Mouse (Mus musculus) spleen, postnatal 4 days (tissue): ENCODE results near the gene Ifrd2.

ENCODE experiments used
- DNase-seq, 2 experiments: peaks; one replicate each; pipeline ENCODE4 v3.0.0; 2022; ENCODE audit warnings: low spot score in 2 of 2

Gene Ifrd2

GRCm38 (mm10) chr9:107586974-107587832, at the start of gene Ifrd2:
Gene Ifrd2 (plus strand): TSS chr9:107587642.
- peak; percentile 97 to 98 for DNase-seq

GRCm38 (mm10) chr9:107538231-107538630, 49.2 kb upstream of the Ifrd2 start:
- DNase-seq = no peak

- no peak for DNase-seq
Observed at GRCm38 (mm10) chr9:107538711-107539110, 48.7 kb upstream of the Ifrd2 start.

GRCm38 (mm10) chr9:107539940-107540339, 47.5 kb upstream of the Ifrd2 start:
- DNase-seq = no peak

GRCm38 (mm10) chr9:107540420-107540819, 47.0 kb upstream of the Ifrd2 start:
- no peak for DNase-seq

GRCm38 (mm10) chr9:107541005-107541404, 46.4 kb upstream of the Ifrd2 start:
- no peak for DNase-seq

- peak; percentile 89 to 92 for DNase-seq
Observed at GRCm38 (mm10) chr9:107541474-107542351, 45.7 kb upstream of the Ifrd2 start, which contains the start of the genes Cyb561d2 and Nprl2. Gene Cyb561d2 (minus strand): TSS chr9:107542193. Gene Nprl2 (plus strand): TSS chr9:107542226.

DNA sequence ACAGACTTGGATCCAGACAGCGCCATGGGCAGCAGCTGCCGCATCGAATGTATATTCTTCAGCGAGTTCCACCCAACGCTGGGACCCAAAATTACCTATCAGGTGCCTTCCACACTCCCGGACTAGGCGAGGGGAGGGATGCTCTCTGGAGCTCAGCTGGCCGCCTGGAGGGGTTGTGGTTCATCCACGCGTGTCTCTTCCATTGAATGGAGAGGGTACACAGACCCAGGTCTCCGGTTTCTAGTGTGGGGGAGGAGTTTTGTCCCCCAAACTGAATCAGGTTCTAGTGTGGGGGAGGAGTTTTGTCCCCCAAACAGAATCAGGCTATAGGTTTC, 45.1 kb upstream of the Ifrd2 start:
- no peak for DNase-seq

- no peak for DNase-seq
Observed at GRCm38 (mm10) chr9:107542721-107543120, 44.7 kb upstream of the Ifrd2 start.

DNA sequence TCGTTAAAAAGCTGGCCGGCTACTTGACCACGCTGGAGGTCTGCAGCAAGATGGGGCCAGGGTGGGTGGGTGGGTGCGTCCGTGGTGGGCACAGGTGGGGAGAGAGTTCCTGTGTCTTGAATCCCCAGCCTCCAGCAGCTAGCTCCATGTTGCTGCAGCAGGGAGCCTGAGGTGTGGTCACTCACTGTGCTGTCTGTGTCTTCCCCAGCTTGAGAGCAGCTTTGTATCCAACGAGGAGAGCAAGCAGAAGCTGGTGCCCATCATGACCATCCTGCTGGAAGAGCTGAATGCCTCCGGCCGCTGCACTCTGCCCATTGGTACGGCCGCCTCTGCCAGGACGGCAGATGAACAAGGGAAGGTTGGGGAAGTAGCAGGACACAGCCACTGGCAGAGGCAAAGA, 44.1 kb upstream of the Ifrd2 start:
- no peak for DNase-seq

DNA sequence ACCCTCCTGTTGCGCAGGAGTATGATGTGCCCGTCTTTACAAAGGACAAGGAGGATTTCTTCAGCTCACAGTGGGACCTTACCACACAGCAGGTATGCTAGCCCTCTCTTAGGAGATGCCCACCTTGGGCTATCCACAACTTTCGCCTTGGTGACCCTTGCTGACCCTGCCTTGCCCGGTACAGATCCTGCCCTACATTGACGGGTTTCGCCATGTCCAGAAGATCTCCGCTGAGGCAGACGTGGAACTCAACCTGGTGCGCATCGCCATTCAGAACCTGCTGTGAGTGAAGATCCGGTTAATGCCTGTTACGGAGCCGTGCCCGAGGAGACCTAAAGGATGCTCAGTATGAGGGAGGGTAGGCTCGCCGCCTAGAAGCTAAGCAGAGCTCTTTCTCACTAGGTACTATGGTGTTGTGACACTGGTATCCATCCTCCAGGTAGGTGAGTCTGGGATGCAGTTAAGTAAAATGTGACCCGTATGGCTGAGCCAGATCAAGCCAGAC, 43.2 kb upstream of the Ifrd2 start:
- DNase-seq = no peak

DNA sequence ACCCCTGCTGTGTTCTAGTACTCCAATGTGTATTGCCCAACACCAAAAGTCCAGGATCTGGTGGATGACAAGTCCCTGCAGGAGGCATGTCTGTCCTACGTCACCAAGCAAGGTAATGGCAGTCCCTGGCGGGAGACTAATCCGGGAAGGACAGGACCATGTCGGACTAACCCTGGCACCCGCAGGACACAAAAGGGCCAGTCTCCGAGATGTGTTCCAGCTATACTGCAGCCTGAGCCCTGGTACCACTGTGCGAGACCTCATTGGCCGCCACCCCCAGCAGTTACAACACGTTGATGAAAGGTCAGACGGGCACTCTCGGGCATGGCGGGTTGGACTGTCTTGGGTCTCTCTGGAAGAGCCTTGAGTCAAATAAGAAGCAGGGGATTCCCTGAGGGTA, 42.7 kb upstream of the Ifrd2 start:
- no peak for DNase-seq

- no peak for DNase-seq
Observed at GRCm38 (mm10) chr9:107545199-107545598, 42.2 kb upstream of the Ifrd2 start.

DNA sequence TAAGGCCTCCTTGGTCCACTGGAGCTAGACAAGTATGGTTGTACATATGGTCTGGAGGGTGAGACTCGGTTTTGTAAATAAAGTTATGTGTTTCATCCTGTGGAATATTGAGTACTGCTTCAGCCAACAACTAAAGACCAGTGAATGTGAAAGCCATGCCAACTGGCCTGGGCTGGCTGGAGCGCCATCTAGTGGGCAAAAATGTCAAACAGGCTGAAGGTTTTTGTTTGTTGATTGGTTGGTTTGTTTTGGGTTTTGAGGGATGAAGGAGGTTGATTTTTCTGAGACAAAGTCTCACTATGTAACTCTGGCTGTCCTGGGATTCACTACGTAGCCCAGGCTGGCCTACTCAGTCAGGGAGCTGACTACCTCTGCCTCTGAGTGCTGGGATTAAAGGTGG, 41.8 kb upstream of the Ifrd2 start:
- peak; percentile 79 to 95 for DNase-seq

GRCm38 (mm10) chr9:107547026-107547425, 40.4 kb upstream of the Ifrd2 start, which contains the start of gene Zmynd10:
Gene Zmynd10 (plus strand): TSS chr9:107547298.
- DNase-seq = peak; percentile 85 to 90

GRCm38 (mm10) chr9:107547957-107548356, 39.5 kb upstream of the Ifrd2 start:
- no peak for DNase-seq

DNA sequence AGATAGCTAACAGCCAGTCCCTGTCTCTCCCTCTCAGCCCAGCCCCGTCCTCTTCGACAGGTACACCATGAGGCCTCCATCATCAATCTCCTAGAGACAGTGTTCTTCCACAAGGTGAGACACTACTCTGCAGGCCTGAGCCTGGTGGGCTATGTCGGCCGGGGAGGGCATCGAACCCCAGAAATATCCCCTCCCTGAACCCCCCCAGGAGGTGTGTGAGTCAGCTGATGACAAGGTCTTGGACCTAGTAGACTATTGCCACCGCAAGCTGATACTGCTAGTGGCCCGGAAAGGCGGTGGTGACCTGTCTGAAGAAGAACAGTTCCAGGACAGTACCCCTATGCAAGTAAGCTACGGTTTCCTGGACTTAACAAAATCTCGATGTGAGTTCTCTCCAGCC, 38.6 kb upstream of the Ifrd2 start:
- no peak for DNase-seq

- DNase-seq = no peak
Observed at GRCm38 (mm10) chr9:107549297-107550074, 38.0 kb upstream of the Ifrd2 start.

DNA sequence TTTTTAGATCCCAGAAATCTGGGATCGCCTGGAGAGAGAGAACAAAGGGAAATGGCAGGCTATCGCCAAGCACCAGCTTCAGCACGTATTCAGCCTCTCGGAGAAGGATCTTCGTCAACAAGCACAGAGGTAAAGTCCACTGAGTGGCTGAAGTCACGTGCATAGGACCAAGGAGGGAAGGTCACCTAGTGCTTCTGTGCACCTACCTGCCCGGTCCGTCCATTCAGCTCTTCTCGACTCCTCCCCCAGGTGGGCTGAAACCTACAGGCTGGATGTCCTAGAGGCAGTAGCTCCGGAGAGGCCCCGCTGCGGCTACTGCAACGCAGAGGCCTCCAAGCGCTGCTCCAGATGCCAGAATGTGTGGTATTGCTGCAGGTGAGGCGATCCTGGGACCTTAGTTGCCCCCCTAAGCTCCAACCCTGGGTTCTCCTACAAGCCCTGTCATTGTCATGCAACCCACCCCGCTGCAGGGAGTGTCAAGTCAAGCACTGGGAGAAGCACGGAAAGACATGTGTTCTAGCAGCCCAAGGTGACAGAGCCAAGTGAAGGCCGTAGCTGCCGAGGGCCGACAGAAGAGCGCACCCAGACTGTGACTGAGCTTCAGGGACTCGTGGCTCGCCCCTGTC, 36.8 kb upstream of the Ifrd2 start:
- no peak for DNase-seq

- DNase-seq = peak; percentile 66 to 86
Observed at GRCm38 (mm10) chr9:107551117-107551889, 36.1 kb upstream of the Ifrd2 start, which contains the start of gene Rassf1. Gene Rassf1 (plus strand): TSS chr9:107551555.
